Mouse (Mus musculus) spleen, adult 12 weeks (tissue): ENCODE data around the gene Vwa3b.
"Not testable (repeated sequence)": the region's sequence is repeated elsewhere in the genome, so short reads cannot be mapped to it uniquely, and the experiment has no call there.

Experiments
- DNase-seq: peaks from one replicate; pipeline ENCODE4 v3.0.0; 2022; ENCODE audit warnings: low spot score

The Vwa3b gene

GRCm38 (mm10) chr1:37025962-37026686 is at the start of gene Vwa3b:
TSS of gene Vwa3b (plus strand) at chr1:37026596.
- no peak for DNase-seq

- DNase-seq: no peak
Measured at GRCm38 (mm10) chr1:36976770-36977169, 49.6 kb upstream of the Vwa3b start.

- DNase-seq: no peak
Measured at GRCm38 (mm10) chr1:36982191-36982961, 44.0 kb upstream of the Vwa3b start.

GRCm38 (mm10) chr1:36983754-36984153 is 42.6 kb upstream of the Vwa3b start:
- DNase-seq: no peak

GRCm38 (mm10) chr1:36984406-36984805 is 42.0 kb upstream of the Vwa3b start:
- no peak for DNase-seq

GRCm38 (mm10) chr1:36985896-36986295 is 40.5 kb upstream of the Vwa3b start:
- no peak for DNase-seq

GRCm38 (mm10) chr1:36986396-36987160 is 39.8 kb upstream of the Vwa3b start:
- no peak for DNase-seq

GRCm38 (mm10) chr1:36987172-36988148 is 38.9 kb upstream of the Vwa3b start:
- DNase-seq: no peak

- no peak for DNase-seq
Measured at GRCm38 (mm10) chr1:36988161-36988560, 38.2 kb upstream of the Vwa3b start.

- DNase-seq: no peak
Measured at GRCm38 (mm10) chr1:36988561-36988960, 37.8 kb upstream of the Vwa3b start.

- DNase-seq: no peak
Measured at GRCm38 (mm10) chr1:36994296-36994695, 32.1 kb upstream of the Vwa3b start.

GRCm38 (mm10) chr1:36995760-36996159 is 30.6 kb upstream of the Vwa3b start:
- DNase-seq: no peak

GRCm38 (mm10) chr1:36996561-36997213 is 29.7 kb upstream of the Vwa3b start:
- no peak for DNase-seq

GRCm38 (mm10) chr1:37000307-37000706 is 26.1 kb upstream of the Vwa3b start:
- no peak for DNase-seq

GRCm38 (mm10) chr1:37001636-37002315 is 24.6 kb upstream of the Vwa3b start:
- no peak for DNase-seq

- DNase-seq: no peak
Measured at GRCm38 (mm10) chr1:37002316-37003008, 23.9 kb upstream of the Vwa3b start.

- DNase-seq: no peak
Measured at GRCm38 (mm10) chr1:37004533-37004932, 21.9 kb upstream of the Vwa3b start.

GRCm38 (mm10) chr1:37005036-37005435 is 21.4 kb upstream of the Vwa3b start:
- DNase-seq: no peak

- DNase-seq: not testable (repeated sequence)
Measured at GRCm38 (mm10) chr1:37006529-37006928, 19.9 kb upstream of the Vwa3b start.

GRCm38 (mm10) chr1:37009880-37010279 is 16.5 kb upstream of the Vwa3b start:
- no peak for DNase-seq
